Mouse (Mus musculus) adipocyte (in vitro differentiated cells): ENCODE measurements around the gene Tfeb.

Source experiments
- DNase-seq: peaks from one replicate; pipeline ENCODE4 v3.0.0-alpha.2; 2016; ENCODE audit warnings: low spot score

Tfeb gene

DNA sequence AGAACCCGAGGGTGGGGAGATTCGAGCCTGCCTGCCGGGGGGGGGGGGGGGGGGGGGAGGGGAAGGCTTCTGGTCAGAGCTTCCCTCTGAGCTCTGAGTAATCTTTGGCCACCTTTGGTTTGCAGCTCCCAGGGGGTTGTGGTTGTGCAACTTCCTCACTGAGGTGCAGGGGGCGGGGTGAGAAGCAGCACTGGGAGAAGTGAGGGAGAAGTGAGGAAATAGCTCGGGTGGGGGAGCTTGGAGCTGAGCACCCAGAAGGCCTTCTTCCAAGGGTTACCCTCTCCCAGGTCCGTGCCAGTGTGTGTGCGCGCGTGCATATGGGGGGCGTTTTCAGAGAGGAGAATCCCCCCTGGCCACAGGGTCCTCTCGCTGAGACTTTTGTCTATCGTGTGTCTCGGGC lies 17.4 kb downstream of the Tfeb start:
- DNase-seq, result peak; percentile 74

DNA sequence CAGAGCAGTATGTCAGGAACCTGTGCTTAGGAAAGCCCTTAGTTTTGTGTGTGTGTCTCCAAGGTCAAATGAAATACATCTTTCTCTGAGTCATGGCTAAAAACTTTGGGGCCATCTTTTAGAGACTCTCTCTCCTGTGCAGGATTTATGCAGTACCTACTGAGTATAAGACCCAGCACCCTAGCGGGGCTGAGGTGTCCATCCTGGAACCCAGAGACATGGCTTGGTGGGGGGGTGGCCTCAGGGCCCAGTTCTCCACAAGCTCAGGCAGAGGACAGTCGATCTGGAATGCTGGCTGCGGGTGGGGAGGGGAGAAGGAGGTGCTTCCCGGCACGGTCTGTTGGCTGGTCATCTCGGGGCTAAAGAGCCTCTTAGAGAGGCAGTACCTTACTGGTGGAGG lies 19.5 kb downstream of the Tfeb start:
- no peak for DNase-seq

DNA sequence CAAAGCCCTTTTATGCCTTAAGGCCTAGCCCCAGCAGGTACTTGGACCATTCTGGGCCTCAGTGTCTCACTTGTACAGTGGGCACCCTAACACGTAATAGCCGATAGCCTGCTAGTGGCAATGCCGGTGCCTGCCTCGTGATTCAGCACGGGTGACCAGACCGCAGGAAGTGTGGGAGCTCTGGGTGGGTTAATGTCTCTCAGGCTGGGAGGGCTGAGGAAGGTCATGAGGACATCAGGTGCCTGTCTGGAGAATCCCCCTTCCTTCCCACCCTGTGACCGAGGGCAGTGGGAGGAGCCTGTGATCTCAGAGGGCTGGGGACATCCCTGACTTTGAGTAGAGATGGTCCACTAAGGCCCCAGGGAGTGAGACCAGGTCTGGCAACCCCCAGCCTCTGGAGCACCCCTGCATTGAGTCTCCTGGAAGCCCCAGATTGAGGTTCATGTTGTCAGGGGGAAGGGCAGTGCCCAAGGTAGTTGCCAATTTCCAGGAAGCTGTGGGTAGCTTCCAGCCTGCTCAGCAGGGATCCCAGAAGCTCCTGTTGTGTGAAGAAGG lies 20.3 kb downstream of the Tfeb start:
- no peak for DNase-seq

DNA sequence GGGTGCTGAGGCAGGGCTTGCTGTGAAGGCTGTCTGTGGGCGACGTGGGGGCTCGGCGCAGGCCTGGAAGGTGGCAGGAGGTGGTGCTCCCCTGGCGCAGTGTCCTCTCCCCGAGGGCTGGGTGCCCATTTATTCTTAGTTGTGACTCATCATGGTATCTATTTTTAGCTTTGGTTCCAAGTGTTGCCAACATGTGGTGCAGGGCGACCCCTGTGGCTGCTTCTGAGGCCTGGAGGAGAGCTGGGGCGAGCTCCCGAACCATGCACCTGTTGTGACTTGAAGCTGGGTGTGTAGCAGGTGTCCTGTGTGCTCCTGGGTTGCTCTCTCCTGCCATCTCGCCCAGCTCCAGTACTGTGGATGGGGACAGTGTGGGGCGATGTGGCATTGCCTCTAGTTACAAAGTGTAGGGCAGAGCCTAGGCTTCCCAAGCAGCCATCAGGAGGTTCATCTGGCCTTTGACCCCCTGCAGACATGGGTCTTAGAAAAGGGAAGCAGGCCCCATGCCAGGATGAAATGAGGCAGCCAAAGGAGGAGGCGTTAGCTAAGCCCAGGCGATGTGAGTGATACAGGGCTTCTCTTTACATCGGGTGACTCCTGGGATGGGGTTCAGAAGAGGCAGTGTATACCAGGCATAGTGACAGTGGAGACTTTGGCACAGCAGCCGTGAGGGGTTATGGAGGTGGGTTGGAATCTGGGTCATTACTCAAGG lies 23.0 kb downstream of the Tfeb start:
- peak; percentile 60 for DNase-seq

DNA sequence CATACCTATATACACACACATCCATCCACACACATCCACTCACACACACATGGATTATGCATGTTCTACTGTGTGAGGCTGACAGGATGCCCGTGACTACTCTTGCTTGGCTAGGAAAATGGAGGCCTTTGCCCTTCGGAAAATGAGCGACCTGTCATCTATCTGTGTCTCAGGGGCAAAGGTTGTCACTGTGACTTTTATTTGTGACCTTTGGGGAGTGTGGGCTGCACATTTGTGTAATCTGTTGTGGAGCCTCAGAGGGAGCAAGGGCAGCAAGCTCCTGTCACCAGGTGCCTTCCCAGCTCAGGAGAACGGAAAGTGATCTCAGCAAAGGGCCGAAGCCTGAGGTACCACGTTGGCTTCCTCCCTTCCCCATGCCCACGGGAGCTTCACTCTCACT lies 25.2 kb downstream of the Tfeb start:
- no peak for DNase-seq

DNA sequence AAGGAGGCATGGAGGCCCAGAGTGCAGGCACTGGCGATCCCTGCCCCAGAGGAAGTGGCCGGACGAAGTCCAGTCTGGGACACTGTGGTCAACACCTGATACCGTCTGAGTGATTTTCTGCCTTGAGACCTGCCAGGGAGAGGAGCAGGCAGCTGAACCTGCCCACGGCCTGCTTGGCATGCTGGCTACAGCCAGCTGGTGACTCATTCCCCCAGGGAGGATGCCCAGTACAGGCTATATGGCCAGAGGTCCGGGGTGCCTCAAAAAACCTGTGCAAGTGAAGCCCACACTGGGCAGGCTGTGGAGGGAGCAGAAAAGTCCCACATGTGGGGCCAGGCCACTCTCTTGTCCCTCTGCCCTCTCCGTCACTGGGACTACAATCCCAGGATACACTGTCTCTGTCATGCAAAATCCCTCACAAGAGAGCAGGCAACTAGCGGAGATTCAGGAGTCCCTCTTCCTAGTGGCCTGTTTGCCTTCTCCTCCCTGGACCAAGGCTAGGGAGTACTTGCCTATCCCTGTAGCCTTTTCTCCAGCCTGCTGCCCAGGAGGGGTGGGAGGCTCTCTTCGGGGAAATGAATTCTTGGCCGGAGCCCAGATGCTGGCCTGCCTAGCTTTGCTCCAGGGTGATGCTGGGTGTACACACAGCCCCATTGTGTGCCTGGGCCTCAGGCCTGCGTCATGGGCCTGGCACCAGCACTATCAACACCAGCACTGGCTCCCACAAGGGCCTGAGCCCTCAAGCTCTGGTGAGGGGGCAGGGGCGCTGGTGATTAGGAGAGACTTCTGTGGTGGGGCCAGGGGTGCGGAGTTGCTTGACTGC lies 25.9 kb downstream of the Tfeb start:
- DNase-seq, result peak; percentile 82

DNA sequence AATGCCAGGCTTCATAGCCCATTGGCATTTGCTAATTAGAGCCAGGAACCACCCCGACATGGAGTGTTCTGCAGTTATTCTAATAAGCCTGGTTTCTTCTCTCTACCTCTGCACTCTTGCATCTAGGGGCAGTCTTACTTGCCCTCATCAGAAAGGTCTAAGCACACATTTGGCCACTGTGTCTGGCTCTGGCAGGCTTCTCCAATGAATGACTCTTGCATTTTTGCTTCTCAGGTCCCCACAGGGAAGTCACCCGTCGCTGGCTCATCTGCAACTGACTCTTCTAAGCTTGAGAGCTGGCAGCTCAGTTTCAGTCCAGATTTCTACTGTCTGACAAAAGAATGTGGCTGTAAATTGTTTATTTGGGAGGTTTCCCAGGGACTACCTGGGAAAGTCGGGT lies 29.2 kb downstream of the Tfeb start:
- DNase-seq, result peak; percentile 29

DNA sequence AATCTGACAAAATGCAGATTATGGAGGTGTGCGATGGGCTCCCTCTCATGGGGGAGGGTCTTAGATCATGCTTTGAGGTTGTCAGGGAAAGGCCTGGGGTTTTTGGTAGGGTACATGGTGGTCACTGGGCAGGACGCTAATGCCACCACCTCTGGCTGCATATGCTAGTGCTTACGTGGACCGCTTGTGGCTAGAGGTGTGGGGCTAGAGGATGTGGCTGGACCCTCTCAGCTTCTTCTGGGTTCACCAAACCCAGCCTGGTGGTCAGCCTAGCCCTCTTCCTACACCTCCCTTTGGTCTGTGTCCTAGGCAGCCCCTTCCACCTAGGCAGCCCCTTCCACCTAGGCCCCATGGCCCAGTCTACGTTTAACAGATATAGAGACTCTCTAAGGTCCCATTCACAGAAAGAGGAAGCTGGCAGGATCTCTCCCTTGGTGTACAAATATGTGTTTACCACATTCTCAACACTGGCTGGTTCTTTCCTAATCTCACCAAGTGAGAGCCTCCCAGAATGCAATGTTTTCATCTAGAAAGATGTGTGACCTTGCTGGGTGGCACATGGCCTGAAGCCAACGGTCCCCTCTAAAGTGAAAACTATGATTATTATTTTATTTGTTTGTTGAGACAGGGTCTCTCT lies 29.7 kb downstream of the Tfeb start:
- DNase-seq, result no peak

DNA sequence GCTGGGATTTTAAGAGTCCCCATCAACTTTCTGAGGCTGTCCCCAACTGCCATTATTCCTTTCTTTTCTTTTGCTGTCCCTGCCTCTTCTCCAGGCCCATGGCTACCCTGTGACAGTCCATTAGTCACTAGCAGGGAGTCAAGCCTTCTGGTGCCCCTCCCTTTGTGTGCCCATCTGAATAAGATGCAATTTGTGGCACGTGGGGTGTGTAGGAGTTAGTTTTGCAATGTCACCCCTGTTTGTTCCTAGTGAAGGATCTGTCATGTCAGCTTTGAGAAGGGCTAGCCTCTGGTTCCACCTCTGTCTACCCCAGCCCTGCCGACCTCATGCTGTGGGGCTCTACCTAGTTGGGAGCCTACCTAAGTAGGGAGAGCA lies 30.2 kb downstream of the Tfeb start:
- DNase-seq, result no peak

DNA sequence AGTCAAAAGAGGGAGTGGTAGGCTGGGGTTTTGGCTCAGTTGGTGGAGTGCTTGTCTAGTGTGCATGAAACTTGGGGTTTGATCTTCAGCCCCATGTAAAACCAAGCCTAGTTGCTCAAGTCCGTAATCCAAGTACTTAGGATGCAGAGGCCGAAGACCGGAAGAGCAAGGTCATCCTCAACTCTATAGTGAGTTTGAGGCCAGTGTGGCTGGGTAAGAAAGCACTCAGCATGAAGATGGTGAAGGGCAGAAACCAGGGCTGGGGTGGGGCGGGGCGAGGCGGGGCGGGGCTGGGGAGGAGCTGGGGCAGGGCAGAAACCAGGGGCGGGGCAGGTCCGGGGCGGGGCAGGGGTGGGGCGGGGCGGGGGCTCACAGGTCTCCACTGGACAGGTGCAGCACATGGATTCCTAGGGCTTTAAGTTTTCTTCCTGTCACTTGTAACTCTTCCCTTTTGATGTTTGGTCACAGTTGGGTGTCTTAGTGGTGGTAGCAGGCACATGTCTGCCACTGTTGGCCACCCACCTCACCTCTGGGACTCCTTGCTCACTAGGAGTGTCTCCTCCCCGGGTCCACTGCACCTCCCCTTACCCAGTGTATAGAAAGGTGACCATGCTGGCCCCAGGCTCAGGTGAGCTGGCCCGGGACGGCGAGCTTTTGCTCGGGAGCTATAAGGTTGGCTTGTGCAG lies 30.8 kb downstream of the Tfeb start:
- no peak for DNase-seq

DNA sequence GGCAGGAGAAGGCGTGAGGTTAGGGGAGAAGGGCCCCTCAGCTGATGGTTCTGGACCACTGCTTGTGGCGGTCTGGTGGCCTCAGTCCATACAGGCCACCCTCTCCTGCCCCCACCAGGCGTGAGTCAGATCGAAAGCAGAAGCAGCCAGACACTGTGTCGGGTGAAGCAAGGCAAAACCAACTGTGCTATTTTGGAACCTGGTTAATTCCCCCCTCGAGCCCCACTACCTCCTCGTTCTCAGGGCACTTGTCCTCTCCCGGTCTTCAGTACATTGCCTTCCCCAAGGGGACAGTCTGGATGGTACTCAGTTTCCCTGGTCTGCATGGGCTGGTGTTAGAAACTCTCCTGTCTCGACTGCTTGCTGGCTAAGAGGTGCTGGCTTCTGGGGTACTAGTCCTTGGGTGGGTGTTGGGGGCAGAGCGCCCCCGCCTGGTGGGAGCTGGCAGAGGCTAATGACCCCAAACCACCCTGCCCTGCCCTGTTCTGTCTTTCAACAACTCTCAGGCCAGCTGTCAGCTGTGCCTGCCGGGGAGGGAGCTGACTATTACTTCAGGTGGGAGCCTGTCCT lies 32.0 kb downstream of the Tfeb start:
- DNase-seq, result no peak

DNA sequence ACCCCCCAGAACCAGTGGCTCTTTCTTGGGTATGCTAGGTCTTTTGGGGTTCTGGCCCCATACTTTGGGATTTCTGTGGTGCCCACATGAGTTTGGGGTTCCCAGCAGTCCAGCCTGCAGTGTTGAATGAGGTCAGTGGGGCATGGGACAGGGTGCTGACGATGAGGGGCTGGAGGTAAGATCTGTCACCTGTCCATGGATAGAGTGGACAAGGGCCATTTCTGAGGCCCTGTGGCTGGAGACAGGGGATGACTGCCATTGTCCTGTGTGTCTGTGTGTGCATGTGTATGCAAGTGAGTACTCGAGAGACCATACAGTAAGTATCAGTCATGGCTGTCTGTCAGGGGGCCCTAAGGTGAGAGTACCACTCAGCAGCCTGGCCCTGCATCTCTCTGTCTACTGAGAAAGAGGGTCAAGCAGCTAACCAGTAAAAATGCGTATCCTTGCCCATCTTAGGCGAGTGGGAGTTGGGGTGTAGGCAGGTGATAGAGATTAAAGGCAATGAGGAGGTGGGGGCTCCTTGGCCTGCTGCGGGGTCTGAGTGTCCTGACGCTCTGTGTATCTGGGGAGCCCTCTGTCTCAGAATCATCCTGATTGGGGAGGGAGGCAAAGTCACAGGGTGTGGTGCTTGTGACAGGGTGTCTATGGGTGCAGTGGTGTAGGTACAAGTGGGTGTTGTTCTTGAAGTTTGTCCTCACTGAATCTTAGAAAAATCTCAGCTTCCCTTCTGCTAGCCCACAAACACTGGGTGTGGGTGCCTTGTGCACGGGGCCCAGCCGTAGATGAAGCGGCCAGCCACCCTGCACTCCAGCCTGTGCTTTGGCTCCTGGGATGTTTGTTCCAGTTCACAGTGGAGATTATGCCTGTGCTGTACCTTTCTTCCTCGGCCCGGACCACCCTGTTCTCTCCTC lies 32.8 kb downstream of the Tfeb start:
- no peak for DNase-seq

DNA sequence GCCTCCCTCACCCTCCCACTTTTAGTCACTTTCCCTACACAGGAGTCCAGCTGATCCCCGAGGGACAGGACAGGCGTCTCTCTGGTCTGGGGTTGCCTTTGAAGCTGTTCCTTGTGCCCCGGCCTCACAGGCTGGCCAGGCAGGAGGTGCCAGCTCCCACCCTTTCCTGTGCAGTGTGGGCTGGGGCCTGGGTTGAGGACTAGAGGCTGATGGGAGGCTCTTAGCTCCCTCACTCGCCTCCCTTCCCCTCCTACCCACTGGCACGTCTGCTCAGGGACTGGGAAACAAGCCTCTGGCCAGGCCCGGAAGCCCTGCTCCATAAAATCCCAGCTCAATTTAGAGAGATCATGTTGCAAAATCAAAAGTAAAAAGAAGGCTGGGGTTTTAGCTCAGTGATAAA lies 36.8 kb downstream of the Tfeb start:
- DNase-seq, result peak; percentile 19

DNA sequence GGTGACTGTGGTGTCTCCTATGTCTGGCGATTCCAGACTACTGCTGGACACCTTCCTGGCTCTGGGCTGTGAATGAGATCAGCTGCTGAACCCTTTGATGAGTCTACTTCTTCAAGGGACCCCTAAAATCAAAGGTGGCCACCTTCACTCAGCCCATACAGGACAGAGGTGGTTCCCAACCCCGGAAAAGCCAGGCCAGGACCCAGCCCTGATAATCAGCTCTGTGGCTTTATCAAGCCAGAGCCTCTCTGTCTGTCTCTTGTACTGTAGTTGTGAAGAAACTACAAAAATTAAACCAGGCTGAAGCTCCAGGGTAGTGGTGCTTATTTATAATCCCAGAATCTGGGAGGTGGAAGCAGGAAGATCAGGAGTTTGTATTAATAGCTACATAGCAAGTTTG lies 40.3 kb downstream of the Tfeb start:
- DNase-seq, result no peak

DNA sequence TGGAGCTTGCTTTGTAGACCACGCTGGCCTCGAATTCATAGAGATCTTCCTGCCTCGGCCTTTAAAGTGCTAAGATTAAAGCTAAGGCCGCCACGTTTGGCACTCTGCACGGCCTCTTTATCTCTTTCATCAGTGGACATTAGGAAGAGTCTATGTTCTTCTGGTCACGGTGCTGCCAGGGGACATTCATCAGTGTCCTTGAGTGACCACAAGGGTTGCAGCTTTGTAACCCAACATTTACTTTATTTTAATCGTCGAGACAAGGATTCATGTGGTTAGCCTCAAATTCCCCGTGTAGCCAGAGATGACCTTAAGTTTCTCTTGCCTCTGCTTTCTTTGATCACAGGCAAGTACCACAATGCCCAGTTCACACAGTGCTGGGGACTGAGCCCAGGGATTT lies 43.6 kb downstream of the Tfeb start:
- no peak for DNase-seq

DNA sequence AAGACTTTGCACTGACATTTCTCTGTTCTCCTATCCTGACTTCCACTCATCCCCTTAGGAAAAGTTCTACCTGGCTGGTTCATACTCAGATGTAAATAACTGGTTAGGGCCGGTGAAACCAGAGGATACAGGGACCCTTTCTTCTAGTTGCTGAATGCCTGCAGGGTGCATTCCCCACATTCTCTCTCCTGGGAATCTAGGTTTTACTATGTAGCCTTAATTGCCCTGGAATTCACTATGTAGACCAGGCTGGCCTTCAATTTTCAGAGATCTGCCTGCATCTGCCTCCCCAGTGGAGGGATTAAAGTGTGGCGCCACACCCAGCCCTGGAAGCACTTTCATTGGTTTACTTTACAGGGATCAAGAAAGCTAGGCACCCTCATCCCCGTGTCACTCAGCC lies 45.7 kb downstream of the Tfeb start:
- no peak for DNase-seq

DNA sequence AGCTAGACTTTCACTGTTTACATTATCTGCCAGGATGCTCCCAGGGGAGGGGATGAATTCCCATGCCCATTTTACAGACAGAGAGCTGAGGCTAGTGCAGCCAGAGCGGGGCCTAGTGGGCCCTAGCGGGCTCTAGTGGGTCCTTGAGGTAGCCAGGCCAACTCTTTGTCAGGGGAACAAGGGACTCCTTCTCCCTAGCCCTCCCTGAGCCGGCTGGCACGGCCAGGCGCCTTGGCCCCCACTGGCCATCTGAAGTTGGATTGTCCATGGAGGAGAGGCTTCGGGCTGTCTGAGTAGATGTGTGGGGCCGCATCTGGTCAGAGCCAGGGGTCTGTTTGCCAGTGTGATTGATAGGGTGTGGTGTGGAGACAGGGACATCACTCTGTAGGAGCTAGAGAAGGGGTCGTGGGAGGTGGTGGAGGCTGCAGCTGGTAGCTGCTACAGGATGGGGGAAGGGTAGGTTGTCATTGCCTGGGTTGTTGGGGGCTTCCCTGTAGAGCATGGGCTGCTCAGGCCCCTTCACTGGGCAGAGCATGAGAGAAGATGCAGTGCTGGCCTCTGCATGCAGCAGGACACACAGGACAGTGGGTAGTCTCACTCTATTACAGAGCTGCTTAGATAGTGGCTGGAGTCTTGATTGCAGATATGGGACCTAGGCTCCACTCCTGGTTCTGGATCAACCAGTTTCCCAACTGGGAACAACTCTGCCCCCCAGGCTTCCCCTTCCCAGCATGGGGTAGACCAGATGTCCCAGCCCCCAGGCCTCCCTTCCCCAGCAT lies 46.8 kb downstream of the Tfeb start:
- DNase-seq, result no peak

DNA sequence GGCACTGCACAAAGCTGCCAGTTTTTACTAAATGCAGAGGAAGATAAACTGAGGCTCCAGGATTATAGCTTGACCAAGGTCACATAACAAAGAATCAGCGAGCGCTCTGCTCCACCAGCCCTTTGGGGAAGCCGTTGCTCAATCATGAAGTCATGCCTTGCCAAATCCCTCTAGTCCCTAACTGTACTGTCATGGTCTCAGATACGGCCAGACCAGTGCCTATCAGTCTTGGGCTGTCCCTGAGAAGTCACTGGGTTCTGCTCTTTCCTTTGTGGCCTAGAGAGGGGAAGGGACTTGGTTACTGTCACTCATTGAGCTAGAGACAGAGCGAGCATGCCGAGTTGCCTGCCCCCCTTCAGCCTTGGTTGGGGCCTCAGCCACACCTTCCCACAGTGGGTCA lies 47.6 kb downstream of the Tfeb start:
- peak; percentile 35 for DNase-seq

DNA sequence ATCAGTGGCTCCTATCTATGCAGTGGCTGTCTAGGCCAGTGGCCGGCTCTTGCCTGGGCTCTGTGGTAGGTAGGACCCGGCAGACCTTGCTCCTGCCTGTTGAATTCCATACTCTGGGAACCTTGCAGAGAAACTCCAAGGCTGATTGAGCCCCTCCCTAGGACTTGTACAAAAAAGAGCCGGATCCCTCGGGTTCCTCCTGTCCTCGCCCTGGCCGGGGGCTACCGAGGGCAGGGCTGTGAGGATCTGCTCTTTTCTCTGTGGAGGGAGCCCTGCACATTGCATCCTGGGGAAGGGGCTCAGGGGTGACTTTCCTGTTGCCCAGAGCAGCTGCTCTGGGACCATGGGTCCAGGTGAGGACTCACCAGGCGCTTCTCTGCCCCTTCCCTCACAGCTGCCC lies 50.8 kb downstream of the Tfeb start:
- DNase-seq, result no peak

DNA sequence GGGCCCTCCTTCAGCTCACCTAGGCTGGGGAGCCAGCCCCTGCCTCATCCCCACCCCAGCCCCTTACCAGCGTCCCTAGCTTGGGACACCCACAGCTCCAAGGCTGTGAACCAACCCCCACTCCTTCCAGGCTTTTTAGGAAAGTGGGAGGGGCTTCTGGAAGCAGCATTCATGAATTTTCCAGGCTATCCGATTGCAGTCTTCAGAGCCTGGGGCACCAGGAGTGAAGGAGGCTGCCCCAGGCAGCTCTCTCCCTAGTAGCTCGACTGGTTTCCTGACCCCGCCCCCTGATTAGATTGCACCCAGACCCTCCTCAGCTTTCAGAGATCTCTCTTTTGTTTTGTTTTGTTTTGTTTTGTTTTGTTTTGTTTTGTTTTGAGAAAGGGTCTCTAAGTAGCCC lies 51.5 kb downstream of the Tfeb start:
- DNase-seq, result no peak
